Mouse (Mus musculus): ENCODE results near the gene Tor4a.

GRCm38 (mm10) chr2:25172629-25173028, 24.1 kb downstream of the Tor4a start:
- TF ChIP-seq CTCF (IDR thresholded peaks at IDR 0.05; ENCODE audit: low read depth): no peak
- TF ChIP-seq EP300 (IDR thresholded peaks at IDR 0.05; ENCODE audit: low read depth): no peak
